Comparison of ENCODE assay signal across 20 mouse cellular contexts in the genomic region with DNA sequence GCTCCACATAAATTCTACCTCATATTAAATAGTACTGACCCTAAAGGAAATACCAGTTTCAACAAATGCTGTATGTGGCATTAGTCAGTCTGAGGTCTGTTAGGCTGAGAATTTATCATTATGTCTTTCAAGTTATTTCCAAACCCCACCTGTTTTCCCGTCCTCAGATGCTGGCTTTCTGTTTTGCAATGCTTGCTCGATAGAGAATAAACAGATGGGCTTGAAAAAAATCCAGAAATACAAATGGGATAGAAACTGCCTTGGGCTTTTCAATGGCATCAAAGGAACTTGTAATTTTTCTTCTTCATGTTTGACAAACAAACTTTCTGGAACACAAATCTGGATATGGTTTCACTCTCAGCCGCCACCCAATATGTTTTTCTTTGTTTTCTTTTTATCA.
DNase-seq lines count a peak whose midpoint lies in the region; ATAC-seq and TF ChIP-seq lines count a peak whose summit lies in the region.
"Had no signal": no experiment of that assay in that cellular context is flagged by ENCODE, and none has a peak within 500 bp of the region (broad histone marks: within the 10 kb centered on the region; RNA-seq: fewer than 3 reads in every experiment).

No protein-coding gene starts in this region.

- H3K27me3 ChIP-seq in forebrain, embryonic 14.5 days (replicated peaks; ENCODE audit: control insufficient read depth, insufficient read depth, low read length), result no peaks in the 10 kb centered on the region
- H3K27me3 ChIP-seq in forebrain, embryonic 10.5 days (ENCODE audit: poor library complexity, severe bottlenecking), result no peaks in the 10 kb centered on the region
- H3K27me3 ChIP-seq: CH12.LX; embryonic facial prominence, embryonic 12.5 days; forebrain, embryonic 12.5 days; hindbrain, embryonic 12.5 days; Patski had no signal

- H3K9me3 ChIP-seq in forebrain, embryonic 14.5 days (replicated peaks; ENCODE audit: control insufficient read depth, low read length), result no peaks in the 10 kb centered on the region
- no peaks in the 10 kb centered on the region for H3K9me3 ChIP-seq in forebrain, embryonic 10.5 days
- H3K9me3 ChIP-seq: embryonic facial prominence, embryonic 12.5 days; forebrain, embryonic 12.5 days; heart, embryonic 10.5 days; hindbrain, embryonic 12.5 days had no signal

- TF ChIP-seq POLR2A in brain, embryonic 14.5 days (IDR thresholded peaks at IDR 0.05; ENCODE audit: borderline replicate concordance, extremely low read depth, insufficient read depth, insufficient read length, poor library complexity, severe bottlenecking), result no peak

- H3K4me1 ChIP-seq in forebrain, embryonic 14.5 days (ENCODE audit: control insufficient read depth, insufficient read depth, low read length), result no peaks in the 10 kb centered on the region
- H3K4me1 ChIP-seq in forebrain, embryonic 10.5 days, result no peaks in the 10 kb centered on the region
- H3K4me1 ChIP-seq: embryonic facial prominence, embryonic 12.5 days; forebrain, embryonic 12.5 days; heart, embryonic 10.5 days; hindbrain, embryonic 12.5 days had no signal

- no peak for TF ChIP-seq CTCF in brain, embryonic 14.5 days (IDR thresholded peaks at IDR 0.05; ENCODE audit: borderline replicate concordance, extremely low read depth, insufficient read depth, insufficient read length)

- H3K4me2 ChIP-seq in forebrain, embryonic 14.5 days (ENCODE audit: low read length), result no peak overlapping the region
- H3K4me2 ChIP-seq: embryonic facial prominence, embryonic 12.5 days; forebrain, embryonic 12.5 days; hindbrain, embryonic 12.5 days had no signal

- no peak overlapping the region for H3K9ac ChIP-seq in forebrain, embryonic 14.5 days (ENCODE audit: low read length)
- H3K9ac ChIP-seq: embryonic facial prominence, embryonic 12.5 days; forebrain, embryonic 12.5 days; hindbrain, embryonic 12.5 days had no signal

- H3K27ac ChIP-seq in forebrain, embryonic 14.5 days (ENCODE audit: low read depth, low read length), result no peak overlapping the region
- no peak overlapping the region for H3K27ac ChIP-seq in forebrain, embryonic 10.5 days
- H3K27ac ChIP-seq: embryonic facial prominence, embryonic 12.5 days; forebrain, embryonic 12.5 days; heart, embryonic 10.5 days; hindbrain, embryonic 12.5 days had no signal

- no peak for ATAC-seq in forebrain, embryonic 14.5 days
- ATAC-seq: hindbrain, embryonic 16.5 days; inflammation-experienced regulatory T-cells, adult 6 months; Patski had no signal

- H3K36me3 ChIP-seq in forebrain, embryonic 14.5 days (ENCODE audit: control insufficient read depth, insufficient read depth, low read length), result no peaks in the 10 kb centered on the region
- no peaks in the 10 kb centered on the region for H3K36me3 ChIP-seq in forebrain, embryonic 10.5 days (replicated peaks)
- H3K36me3 ChIP-seq: embryonic facial prominence, embryonic 12.5 days; forebrain, embryonic 12.5 days; heart, embryonic 10.5 days; hindbrain, embryonic 12.5 days had no signal

- peak; percentile 40 for DNase-seq in forebrain, embryonic 14.5 days (ENCODE audit: low spot score)
- DNase-seq in forebrain, embryonic 10.5 days (ENCODE audit: extremely low spot score, low spot score), result no peak
- DNase-seq in layer of hippocampus, adult 9-10 months (ENCODE audit: low spot score), result peak; percentile 12
- no peak for DNase-seq in layer of hippocampus, postnatal 10 days (ENCODE audit: low spot score in 2 of 2)
- DNase-seq in brain, embryonic 14.5 days (ENCODE audit: low read depth), result peak; percentile 30
- no peak for DNase-seq in kidney, postnatal 25 days
- DNase-seq: adrenal gland, adult 2 months; adrenal gland, postnatal 25 days; gastrocnemius, postnatal 36 days; heart, adult 11 months; heart, postnatal 10 days; heart, postnatal 4 days had no signal

- 77% methylated on average over 3 of the region's 3 CpGs for WGBS in forebrain, embryonic 14.5 days
- 90% methylated on average over 3 of the region's 3 CpGs for WGBS in forebrain, embryonic 10.5 days

- no peak overlapping the region for H3K4me3 ChIP-seq in forebrain, embryonic 14.5 days (ENCODE audit: low read depth, low read length)
- no peak overlapping the region for H3K4me3 ChIP-seq in forebrain, embryonic 10.5 days
- H3K4me3 ChIP-seq: embryonic facial prominence, embryonic 12.5 days; forebrain, embryonic 12.5 days; heart, embryonic 10.5 days; hindbrain, embryonic 12.5 days had no signal

Comparison
In these comparisons a context has a peak if more than half of its experiments do, and no peak if none do; other contexts are left out.
1. DNase-seq: peak in forebrain, embryonic 14.5 days (single experiment), layer of hippocampus, adult 9-10 months (single experiment) and brain, embryonic 14.5 days (single experiment); none in forebrain, embryonic 10.5 days (single experiment), layer of hippocampus, postnatal 10 days (0 of 2) and kidney, postnatal 25 days (0 of 2).